Mouse (Mus musculus) stomach, postnatal 0 days (tissue): ENCODE measurements at regions not wholly inside any gene's neighbourhood (a gene's known extent, or its start where the extent isn't known, plus 50 kb on each side); places are given as distances from the start of the nearest gene placed in this dataset.

ENCODE experiments used
- CTCF ChIP-seq: IDR thresholded peaks from 2 replicates; pipeline ENCODE4 v1.5.1; 2016; ENCODE audit warnings: antibody characterized with exemption, low read depth, mild to moderate bottlenecking, moderate library complexity
- EP300 ChIP-seq: optimal IDR thresholded peaks from 2 replicates; pipeline ENCODE3; 2016; ENCODE audit warnings: antibody characterized with exemption

GRCm38 (mm10) chr5:126088251-126088914 is 556.8 kb downstream of the Tmem132b start:
- TF ChIP-seq CTCF (no peak), EP300 (no peak)
